Mouse (Mus musculus) midbrain, embryonic 11.5 days (tissue): Measurements from ENCODE around the gene Mras. TPM values are rescaled to one million over a fixed set of nuclear protein-coding genes. Genes with fewer than 3 reads are reported as not detected.

Experiments used
- ATAC-seq: fragments of 200-750 bp; cut with Nextera tagmentation; 2 replicates; pipeline ENCODE4 v1.8.0; 2017; ENCODE audit warnings: moderate TSS enrichment, moderate library complexity; ENCODE audit not compliant: low FRiP score
- DNase-seq: peaks from one replicate; pipeline ENCODE4 v3.0.0; 2015; ENCODE audit warnings: low spot score; ENCODE audit errors: missing footprints
- H3K27ac ChIP-seq: fragments of 300-500 bp; sonication (generic); 2 replicates; pipeline ENCODE4 v1.5.1; 2014; ENCODE audit warnings: low read depth, low read length
- H3K27me3 ChIP-seq: fragments of 300-500 bp; sonication (generic); 2 replicates; pipeline ENCODE4 v1.6.1; 2014; ENCODE audit warnings: mild to moderate bottlenecking, low read length, moderate library complexity, mixed read lengths; ENCODE audit not compliant: control insufficient read depth, insufficient read depth
- H3K36me3 ChIP-seq: fragments of 300-500 bp; sonication (generic); 2 replicates; pipeline ENCODE4 v1.6.1; 2014; ENCODE audit warnings: mild to moderate bottlenecking, low read length, moderate library complexity, mixed read lengths; ENCODE audit not compliant: control insufficient read depth, insufficient read depth
- H3K4me1 ChIP-seq: fragments of 300-500 bp; sonication (generic); 2 replicates; pipeline ENCODE4 v1.6.1; 2014; ENCODE audit warnings: low read length; ENCODE audit not compliant: control insufficient read depth, insufficient read depth
- H3K4me2 ChIP-seq: fragments of 300-500 bp; sonication (generic); 2 replicates; pipeline ENCODE4 v1.6.1; 2014; ENCODE audit warnings: mild to moderate bottlenecking, moderate library complexity
- H3K4me3 ChIP-seq: fragments of 300-500 bp; sonication (generic); 2 replicates; pipeline ENCODE4 v1.5.1; 2014; ENCODE audit warnings: low read depth, low read length
- H3K9ac ChIP-seq: fragments of 300-500 bp; sonication (generic); 2 replicates; pipeline ENCODE4 v1.6.1; 2014; ENCODE audit warnings: low read length
- H3K9me3 ChIP-seq: fragments of 300-500 bp; sonication (generic); 2 replicates; pipeline ENCODE4 v1.6.1; 2016; ENCODE audit warnings: low read length; ENCODE audit not compliant: control insufficient read depth
- WGBS: fragments of 180-500 bp; shearing (Covaris S2); extraction: QIAGEN DNeasy Blood & Tissue Kit; methylation state at CpG from one replicate; pipeline ENCODE4 v1.1.7; 2014; 5-methylcytosine and 5-hydroxymethylcytosine counted together
- polyA plus RNA-seq: library from polyadenylated mRNA; unstranded; fragments of >200 nt; fragmentation: Nextera tagmentation; extraction: Ambion mirVana; gene quantifications from 2 replicates; pipeline ENCODE4 v1.2.1, GENCODE M21; 2014

Mras gene
- polyA plus RNA-seq, 1 experiment from 2014 or later: 15.0 TPM

DNA sequence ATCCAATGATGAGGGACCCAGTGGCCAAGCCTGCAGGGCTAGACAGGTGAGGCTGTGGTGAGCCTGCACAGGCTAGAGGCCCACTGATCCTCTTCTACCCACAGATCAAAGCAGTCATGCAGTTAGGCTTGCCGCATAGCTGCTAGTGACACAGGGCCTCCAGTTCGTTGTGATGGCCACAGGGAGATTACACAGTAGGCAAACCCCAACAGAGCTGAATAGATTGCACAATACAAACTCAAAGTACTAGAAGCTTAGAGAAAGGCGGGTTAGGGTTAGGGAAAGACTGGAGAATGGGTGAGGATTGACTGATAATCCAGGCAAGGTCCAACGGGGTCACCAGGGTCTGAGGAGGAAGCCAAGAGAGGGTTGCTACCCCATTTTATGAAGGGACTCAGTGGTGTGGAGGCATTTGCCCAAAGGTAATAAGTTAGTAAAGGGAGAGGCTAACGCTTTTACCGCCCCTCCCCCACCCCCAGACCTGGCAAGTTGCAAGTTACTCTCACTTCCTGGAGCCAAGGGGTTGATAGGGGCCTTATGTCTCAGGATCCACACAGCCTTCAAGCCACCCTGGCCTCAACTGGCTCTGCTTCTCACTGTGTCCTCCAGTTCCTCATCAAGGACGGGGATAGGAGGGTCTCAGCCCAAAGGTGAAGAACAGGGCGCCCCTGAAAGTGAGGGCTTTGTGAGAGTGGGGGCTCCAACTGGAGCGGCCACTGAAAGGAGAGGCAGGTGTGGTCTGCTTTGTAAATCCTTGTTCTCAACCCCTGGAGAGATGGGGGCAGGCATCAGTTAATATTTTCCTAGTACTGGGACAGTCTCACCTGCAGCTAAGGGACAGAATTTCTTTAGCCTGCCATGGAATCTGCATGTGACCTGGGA lies 13.2 kb downstream of the Mras start:
- Histone ChIP-seq H3K9ac (no peak overlapping the region), H3K4me3 (no peak overlapping the region), H3K4me1 (no peaks in the 10 kb centered on the region), H3K36me3 (no peaks in the 10 kb centered on the region), H3K27me3 (no peaks in the 10 kb centered on the region), H3K9me3 (no peaks in the 10 kb centered on the region), H3K4me2 (no peak overlapping the region), H3K27ac (no peak overlapping the region)
- WGBS: 67% methylated on average over 9 of the region's 9 CpGs
- DNase-seq: no peak
- no peak for ATAC-seq

DNA sequence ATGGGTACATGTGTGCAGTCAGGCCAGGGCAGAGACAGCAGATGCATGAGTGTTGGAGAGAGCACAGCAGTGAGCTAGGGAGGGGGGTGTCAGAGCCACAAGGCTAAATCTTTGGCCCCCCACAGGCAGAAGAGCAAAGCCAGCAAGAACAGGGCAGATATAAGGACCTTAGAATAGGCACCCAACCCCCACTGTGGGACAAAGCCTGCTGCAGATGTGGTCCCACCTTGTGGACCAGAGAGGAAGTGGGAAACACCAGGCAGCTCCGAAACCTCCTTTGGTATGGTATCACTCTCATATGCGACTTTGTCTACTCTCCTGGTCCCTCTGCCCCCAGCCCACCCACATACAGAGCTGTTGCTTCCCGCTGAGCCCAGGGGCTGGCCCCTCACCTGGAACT lies 15.3 kb downstream of the Mras start:
- Histone ChIP-seq H3K36me3 (no peaks in the 10 kb centered on the region), H3K27ac (no peak overlapping the region), H3K4me3 (no peak overlapping the region), H3K9ac (no peak overlapping the region), H3K27me3 (no peaks in the 10 kb centered on the region), H3K4me1 (0 out of 2 replicates have a peak, but pooled peaks cover 8% of the 10 kb centered on the region), H3K9me3 (no peaks in the 10 kb centered on the region), H3K4me2 (no peak overlapping the region)
- 71% methylated on average over 3 of the region's 3 CpGs for WGBS
- DNase-seq (no peak), ATAC-seq (no peak)

DNA sequence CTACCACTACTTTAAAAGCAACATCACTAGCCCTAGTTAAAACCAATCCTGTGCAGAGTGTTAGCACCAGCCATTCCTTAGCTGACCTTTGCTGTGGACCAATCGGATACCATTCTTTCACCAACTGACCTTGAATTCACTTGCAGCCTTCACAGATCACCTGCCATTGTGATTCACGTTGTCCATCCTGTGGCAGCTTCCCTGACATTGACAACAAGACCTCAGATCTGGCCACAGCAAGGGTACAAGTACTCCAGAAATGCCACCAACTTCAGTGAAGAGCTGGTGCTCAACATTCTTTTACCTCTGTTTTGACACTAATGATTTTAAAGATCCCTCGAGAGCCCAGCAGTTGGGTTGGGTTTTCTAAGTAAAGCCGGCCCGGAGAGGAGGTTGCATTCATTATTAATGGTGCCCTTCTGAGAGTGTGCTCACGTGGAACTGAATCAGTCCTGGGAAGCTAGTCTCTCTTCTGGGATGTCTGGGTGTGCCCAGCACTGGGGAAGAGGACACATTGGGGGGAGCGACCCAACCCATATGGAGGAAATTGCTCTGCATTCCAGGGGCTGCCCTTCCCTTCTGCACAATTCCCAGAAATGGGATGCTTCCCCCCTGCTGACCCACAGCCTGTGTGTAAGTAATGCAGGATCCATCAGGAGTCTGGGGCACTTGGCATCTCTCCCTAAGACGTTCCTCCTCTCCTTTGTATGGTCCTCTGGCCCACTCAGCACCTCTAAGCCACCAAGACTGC lies 17.1 kb downstream of the Mras start:
- DNase-seq (no peak), ATAC-seq (no peak)
- no peak overlapping the region for H3K27ac ChIP-seq
- no peaks in the 10 kb centered on the region for H3K9me3 ChIP-seq
- no peak overlapping the region for H3K4me2 ChIP-seq
- no peak overlapping the region for H3K9ac ChIP-seq
- 0 out of 2 replicates have a peak, but pooled peaks cover 8% of the 10 kb centered on the region for H3K4me1 ChIP-seq
- H3K27me3 ChIP-seq: no peaks in the 10 kb centered on the region
- H3K36me3 ChIP-seq: no peaks in the 10 kb centered on the region
- H3K4me3 ChIP-seq: no peak overlapping the region
- 82% methylated on average over 8 of the region's 8 CpGs for WGBS

DNA sequence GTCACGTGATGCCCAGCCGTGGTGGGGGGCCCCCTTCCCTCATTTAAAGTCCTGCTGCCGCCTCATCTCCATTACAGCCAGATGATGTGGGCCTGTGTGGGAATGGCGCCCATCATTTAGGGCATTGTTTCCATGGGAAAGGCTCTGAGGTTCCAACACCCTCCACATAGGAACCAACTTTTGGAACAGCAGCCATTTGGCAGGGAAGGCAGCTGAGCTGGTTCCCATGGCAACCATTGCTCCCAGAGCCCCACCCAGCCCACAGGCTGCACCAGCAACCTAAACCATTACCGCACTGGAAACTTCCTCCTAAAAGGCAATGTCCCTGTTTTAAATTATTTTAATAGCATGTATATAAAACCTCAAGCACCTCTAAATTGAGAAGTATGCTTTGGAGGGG lies 18.8 kb downstream of the Mras start:
- 76% methylated on average over 5 of the region's 5 CpGs for WGBS
- no peak overlapping the region for H3K27ac ChIP-seq
- no peaks in the 10 kb centered on the region for H3K9me3 ChIP-seq
- DNase-seq: no peak
- H3K4me1 ChIP-seq: 0 out of 2 replicates have a peak, but pooled peaks cover 8% of the 10 kb centered on the region
- no peaks in the 10 kb centered on the region for H3K27me3 ChIP-seq
- H3K9ac ChIP-seq: no peak overlapping the region
- H3K36me3 ChIP-seq: no peaks in the 10 kb centered on the region
- no peak overlapping the region for H3K4me3 ChIP-seq
- no peak overlapping the region for H3K4me2 ChIP-seq
- ATAC-seq: no peak

DNA sequence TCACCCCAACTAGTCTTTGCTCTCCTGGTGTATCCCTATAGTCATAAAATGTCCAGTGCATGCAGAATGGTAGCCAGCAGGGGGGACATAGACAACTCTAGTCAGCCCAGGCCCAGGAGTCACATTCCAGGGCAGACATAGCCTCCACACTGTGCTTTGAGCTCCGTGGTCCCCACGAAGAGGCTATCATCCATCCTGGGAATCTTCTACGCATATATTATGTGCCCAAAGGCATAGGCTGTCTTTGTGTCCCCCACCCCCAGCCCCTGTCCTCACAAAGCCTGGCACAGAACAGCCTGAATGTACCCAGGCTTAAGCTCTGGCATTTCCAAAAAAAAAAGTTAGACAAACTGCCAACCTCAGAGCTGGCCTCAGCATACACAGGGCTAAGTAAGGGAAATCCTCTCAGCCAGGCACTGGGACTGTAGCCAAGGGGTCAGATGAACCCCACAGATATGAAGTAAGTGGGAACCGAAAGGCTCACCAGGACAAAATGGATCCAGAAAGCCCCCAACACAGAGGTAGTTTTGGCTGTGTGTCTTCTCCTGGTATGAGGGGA lies 19.8 kb downstream of the Mras start:
- no peak for ATAC-seq

DNA sequence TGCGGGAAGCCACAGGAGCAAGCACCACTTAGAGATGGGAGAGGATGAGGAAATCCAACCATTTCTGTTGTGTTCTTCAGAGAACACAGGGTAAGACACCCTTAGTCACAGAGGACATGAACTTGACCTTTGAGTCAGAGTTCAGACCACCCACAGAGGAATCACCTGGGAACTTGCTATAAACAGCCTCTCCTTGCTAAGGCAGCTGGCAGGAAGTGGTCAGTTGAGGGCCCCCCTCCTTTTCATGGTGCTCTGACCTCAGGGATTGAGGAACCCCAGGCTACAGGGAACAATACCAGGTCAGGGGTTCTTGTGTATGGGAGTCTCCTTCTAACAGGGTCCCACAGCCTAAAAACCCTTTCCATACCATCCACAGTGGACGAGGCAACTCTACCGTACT lies 20.4 kb downstream of the Mras start:
- H3K9me3 ChIP-seq: no peaks in the 10 kb centered on the region
- no peaks in the 10 kb centered on the region for H3K36me3 ChIP-seq
- no peak for DNase-seq
- no peaks in the 10 kb centered on the region for H3K27me3 ChIP-seq
- no peak overlapping the region for H3K4me3 ChIP-seq
- no peak overlapping the region for H3K9ac ChIP-seq
- WGBS: 88% methylated on average over 3 of the region's 3 CpGs
- H3K4me1 ChIP-seq: 0 out of 2 replicates have a peak, but pooled peaks cover 8% of the 10 kb centered on the region
- ATAC-seq: no peak
- no peak overlapping the region for H3K4me2 ChIP-seq
- no peak overlapping the region for H3K27ac ChIP-seq

More for the DNA sequence above, 19.8 kb downstream of the Mras start:
- Histone ChIP-seq H3K4me2 (no peak overlapping the region), H3K9me3 (no peaks in the 10 kb centered on the region), H3K4me1 (0 out of 2 replicates have a peak, but pooled peaks cover 8% of the 10 kb centered on the region), H3K27me3 (no peaks in the 10 kb centered on the region), H3K9ac (no peak overlapping the region), H3K36me3 (no peaks in the 10 kb centered on the region), H3K27ac (no peak overlapping the region), H3K4me3 (no peak overlapping the region)
- WGBS: 84% methylated on average over 4 of the region's 4 CpGs
- no peak for DNase-seq

DNA sequence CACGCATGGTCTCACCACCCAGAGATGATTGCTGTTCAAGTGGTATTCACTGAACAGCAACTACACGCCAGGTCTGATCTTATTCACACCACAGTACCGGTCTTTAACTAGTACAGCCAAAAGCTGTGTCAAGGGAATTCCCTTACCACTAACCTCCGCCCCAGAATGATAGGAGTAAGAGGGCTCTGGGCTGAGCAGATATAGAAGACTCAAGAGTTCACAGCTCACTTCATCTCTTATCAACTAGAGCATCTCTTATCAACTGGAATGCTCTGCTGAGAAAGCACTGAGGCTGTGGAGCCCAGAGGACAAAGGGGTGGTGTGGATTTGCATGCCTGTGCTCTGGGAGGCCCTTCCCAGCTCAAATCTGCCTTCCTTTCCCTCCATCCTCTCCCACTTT lies 25.4 kb downstream of the Mras start:
- Histone ChIP-seq H3K4me2 (no peak overlapping the region), H3K27me3 (no peaks in the 10 kb centered on the region), H3K4me3 (no peak overlapping the region), H3K4me1 (no peaks in the 10 kb centered on the region), H3K27ac (no peak overlapping the region), H3K36me3 (no peaks in the 10 kb centered on the region), H3K9me3 (no peaks in the 10 kb centered on the region), H3K9ac (no peak overlapping the region)
- 86% methylated on average over 4 of the region's 4 CpGs for WGBS
- DNase-seq (no peak), ATAC-seq (no peak)

DNA sequence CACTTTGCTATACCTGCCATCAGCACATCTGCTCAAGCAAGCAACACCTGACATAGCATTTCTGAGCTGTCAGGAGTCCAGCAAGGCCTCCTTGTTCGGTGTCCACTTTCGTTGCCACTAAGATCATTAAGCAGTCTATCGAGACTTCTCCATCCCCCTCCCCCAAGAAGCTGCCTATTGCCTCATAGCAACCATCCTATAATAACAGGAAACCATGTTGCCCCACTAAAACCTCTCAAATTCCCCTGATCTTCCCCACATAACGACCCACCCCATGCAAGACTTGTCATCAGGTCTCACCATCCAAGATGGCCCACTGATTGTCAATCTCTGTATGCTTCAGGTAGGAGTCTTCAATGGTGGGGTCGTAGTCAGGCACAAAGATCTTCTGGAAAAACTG lies 26.1 kb downstream of the Mras start:
- no peak for DNase-seq
- Histone ChIP-seq H3K4me2 (no peak overlapping the region), H3K36me3 (no peaks in the 10 kb centered on the region), H3K4me1 (no peaks in the 10 kb centered on the region), H3K9ac (no peak overlapping the region), H3K27ac (no peak overlapping the region), H3K9me3 (no peaks in the 10 kb centered on the region), H3K4me3 (no peak overlapping the region), H3K27me3 (no peaks in the 10 kb centered on the region)
- WGBS: 90% methylated on average over 5 of the region's 5 CpGs
- no peak for ATAC-seq

DNA sequence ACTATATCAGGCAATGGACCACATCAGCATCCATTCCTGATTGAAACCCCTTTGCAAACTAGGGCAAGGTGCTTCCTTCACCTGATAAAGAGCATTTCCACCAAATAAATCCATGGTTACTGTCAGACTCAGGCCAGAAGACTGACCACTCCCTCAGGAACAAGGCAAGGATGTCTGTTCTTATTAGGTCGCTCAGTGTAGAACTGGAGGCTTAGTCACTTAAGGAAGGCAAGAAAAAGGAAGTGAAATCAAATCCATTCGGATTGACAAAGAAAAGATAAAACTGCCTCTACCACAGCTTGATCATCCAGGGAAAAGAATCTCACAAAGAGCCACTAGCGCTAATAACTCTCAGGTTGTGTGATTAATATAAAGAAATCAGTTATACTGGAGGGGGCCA lies 27.9 kb downstream of the Mras start:
- Histone ChIP-seq H3K4me1 (no peaks in the 10 kb centered on the region), H3K27me3 (no peaks in the 10 kb centered on the region), H3K9me3 (no peaks in the 10 kb centered on the region), H3K4me3 (no peak overlapping the region), H3K9ac (no peak overlapping the region), H3K4me2 (no peak overlapping the region), H3K36me3 (no peaks in the 10 kb centered on the region), H3K27ac (no peak overlapping the region)
- DNase-seq (no peak), ATAC-seq (no peak)
- WGBS: 85% methylated on average over 3 of the region's 3 CpGs
